ENCODE assay signal across 8 mouse cellular contexts in genomic region chr8:71700493-71701269, GRCm38 (mm10). TPM values are rescaled to one million over a fixed set of nuclear protein-coding genes. Genes with fewer than 3 reads are reported as not detected.
A peak's percentile ranks its signal among the peaks of the same experiment; 100 is the strongest.
DNase-seq lines count a peak whose midpoint lies in the region; ATAC-seq and TF ChIP-seq lines count a peak whose summit lies in the region.

No protein-coding gene starts in this region.

- H3K36me3 ChIP-seq in hindbrain, embryonic 11.5 days (ENCODE audit: control insufficient read depth, insufficient read depth, low read length), result no peaks in the 10 kb centered on the region
- H3K36me3 ChIP-seq in liver, embryonic 14.5 days (replicated peaks; ENCODE audit: control insufficient read depth, insufficient read depth, low read depth), result no peaks in the 10 kb centered on the region
- H3K36me3 ChIP-seq in neural tube, embryonic 14.5 days (ENCODE audit: control insufficient read depth, insufficient read depth, low read length), result no peaks in the 10 kb centered on the region

- no peak for TF ChIP-seq POLR2A in bone marrow macrophage, adult 2 months (IDR thresholded peaks at IDR 0.05; ENCODE audit: borderline replicate concordance, low read depth, low read length)

- no peak overlapping the region for H3K9ac ChIP-seq in hindbrain, embryonic 11.5 days (ENCODE audit: low read depth, low read length)
- 0 out of 2 replicates have a peak overlapping the region, but pooled peaks have one; percentile 7 for H3K9ac ChIP-seq in liver, embryonic 14.5 days (replicated peaks)
- no peak overlapping the region for H3K9ac ChIP-seq in neural tube, embryonic 14.5 days (replicated peaks; ENCODE audit: low read depth, low read length)

- no peak for TF ChIP-seq EP300 in liver, embryonic 14.5 days (IDR thresholded peaks at IDR 0.05; ENCODE audit: low read depth)

- no peak for TF ChIP-seq CTCF in bone marrow macrophage, adult 2 months (IDR thresholded peaks at IDR 0.05; ENCODE audit: low read depth, low read length)
- TF ChIP-seq CTCF in liver, embryonic 14.5 days (IDR thresholded peaks at IDR 0.05; ENCODE audit: low read depth), result no peak

- peaks cover 2% of the 10 kb centered on the region; the same call in 1 of the 2 replicates for H3K4me1 ChIP-seq in bone marrow macrophage, adult 2 months (ENCODE audit: control insufficient read depth, insufficient read depth, low read length)
- no peaks in the 10 kb centered on the region for H3K4me1 ChIP-seq in hindbrain, embryonic 11.5 days (replicated peaks; ENCODE audit: control insufficient read depth, insufficient read depth, low read length)
- peaks cover 24 to 35% of the 10 kb centered on the region in 2 experiments for H3K4me1 ChIP-seq in liver, embryonic 14.5 days (replicated peaks; ENCODE audit: control insufficient read depth in 2 of 2, insufficient read depth in 2 of 2, low read length in 1 of 2)
- no peaks in the 10 kb centered on the region for H3K4me1 ChIP-seq in neural tube, embryonic 14.5 days (ENCODE audit: control insufficient read depth, insufficient read depth, low read length)

- peak; percentile 32 for DNase-seq in CD4-positive, CD25-positive, alpha-beta regulatory T cell, adult 2 months (ENCODE audit: low read depth, low spot score)
- DNase-seq in hindbrain, embryonic 11.5 days (ENCODE audit: low spot score), result peak; percentile 25
- no peak for DNase-seq in liver, embryonic 14.5 days (ENCODE audit: low read depth in 3 of 3, low spot score in 3 of 3)
- no peak for DNase-seq in right cerebral cortex, postnatal 25 days
- DNase-seq in embryo, embryonic 11 days, result no peak

- H3K27me3 ChIP-seq in hindbrain, embryonic 11.5 days (ENCODE audit: control insufficient read depth, insufficient read depth, low read length), result peaks cover 47% of the 10 kb centered on the region
- H3K27me3 ChIP-seq in liver, embryonic 14.5 days (ENCODE audit: control insufficient read depth, insufficient read depth, low read length), result peaks cover 19% of the 10 kb centered on the region
- peaks cover 14% of the 10 kb centered on the region for H3K27me3 ChIP-seq in neural tube, embryonic 14.5 days (ENCODE audit: control insufficient read depth, insufficient read depth, low read length)

- 10% methylated on average over 29 of the region's 29 CpGs for WGBS in hindbrain, embryonic 11.5 days
- WGBS in liver, embryonic 14.5 days (ENCODE audit: insufficient replicate concordance), result 13% methylated on average over 29 of the region's 29 CpGs
- WGBS in neural tube, embryonic 14.5 days, result 7% methylated on average over 29 of the region's 29 CpGs

- H3K27ac ChIP-seq in bone marrow macrophage, adult 2 months (ENCODE audit: insufficient read depth, low read depth, low read length), result no peak overlapping the region
- no peak overlapping the region for H3K27ac ChIP-seq in hindbrain, embryonic 11.5 days (ENCODE audit: low read depth, low read length)
- H3K27ac ChIP-seq in liver, embryonic 14.5 days, result no peak overlapping the region
- H3K27ac ChIP-seq in neural tube, embryonic 14.5 days (ENCODE audit: low read depth, low read length), result no peak overlapping the region

- no peak overlapping the region for H3K4me2 ChIP-seq in hindbrain, embryonic 11.5 days (replicated peaks; ENCODE audit: low read depth, low read length)
- H3K4me2 ChIP-seq in liver, embryonic 14.5 days (ENCODE audit: low read depth), result peak overlapping the region; percentile 80
- H3K4me2 ChIP-seq in neural tube, embryonic 14.5 days (ENCODE audit: low read depth, low read length), result 0 out of 2 replicates have a peak overlapping the region, but pooled peaks have one; percentile 2

- no peaks in the 10 kb centered on the region for H3K9me3 ChIP-seq in hindbrain, embryonic 11.5 days (ENCODE audit: control insufficient read depth, low read length)
- no peaks in the 10 kb centered on the region for H3K9me3 ChIP-seq in liver, embryonic 14.5 days (ENCODE audit: control insufficient read depth, low read length)
- no peaks in the 10 kb centered on the region for H3K9me3 ChIP-seq in neural tube, embryonic 14.5 days (ENCODE audit: control insufficient read depth, low read length)

- peak overlapping the region; percentile 72 for H3K4me3 ChIP-seq in bone marrow macrophage, adult 2 months (ENCODE audit: insufficient read depth, low read length)
- H3K4me3 ChIP-seq in hindbrain, embryonic 11.5 days (ENCODE audit: low read depth, low read length), result no peak overlapping the region
- H3K4me3 ChIP-seq in liver, embryonic 14.5 days (ENCODE audit: insufficient read depth in 1 of 2, low read depth in 2 of 2, low read length in 2 of 2), result peak overlapping the region; percentile 37 to 54
- H3K4me3 ChIP-seq in neural tube, embryonic 14.5 days (ENCODE audit: low read depth, low read length), result no peak overlapping the region

- ATAC-seq in hindbrain, embryonic 11.5 days (ENCODE audit: low FRiP score), result 0 out of 2 replicates have a peak, but pooled peaks have one; percentile 40
- no peak for ATAC-seq in liver, embryonic 14.5 days (ENCODE audit: insufficient read depth)
- ATAC-seq in neural tube, embryonic 14.5 days (ENCODE audit: low read depth), result peak; percentile 19; the same call in 1 of the 2 replicates
- no peak for ATAC-seq in activated CD4-positive, CD25-positive, alpha-beta regulatory T cell, adult 4 months

RNA-seq across cellular contexts. Expression of gene B3gnt3, which starts 0.9 kb away (rescaled TPM):
- polyA plus RNA-seq in bone marrow macrophage, adult 2 months (2012; ENCODE audit: insufficient read depth, insufficient read length, missing spikeins), result 23.7 and 24.1 TPM in 2 replicates
- 0.36 and 0.45 TPM in 2 replicates for polyA plus RNA-seq in hindbrain, embryonic 11.5 days (2014; fragmentation: Nextera tagmentation; extraction: Ambion mirVana)
- polyA plus RNA-seq in liver, embryonic 14.5 days (2012; rRNA removed), result 2.2 and 2.5 TPM in 2 replicates
- 1.8 and 2.0 TPM in 2 replicates for polyA plus RNA-seq in liver, embryonic 14.5 days (2014; fragmentation: Nextera tagmentation; extraction: Ambion mirVana)
- polyA plus RNA-seq in neural tube, embryonic 14.5 days (2014; fragmentation: Nextera tagmentation; extraction: Ambion mirVana), result 0.11 and 0.53 TPM in 2 replicates
- polyA plus RNA-seq in activated CD4-positive, CD25-positive, alpha-beta regulatory T cell, adult 4 months (2017; shearing (Covaris generic)), result 1 to 10 TPM; 3.3 to 3.8 TPM

RNA-seq across cellular contexts. Expression of gene Insl3, which starts 11.7 kb away (rescaled TPM):
- 5.0 and 5.1 TPM in 2 replicates for polyA plus RNA-seq in bone marrow macrophage, adult 2 months (2012; ENCODE audit: insufficient read depth, insufficient read length, missing spikeins)
- polyA plus RNA-seq in hindbrain, embryonic 11.5 days (2014; fragmentation: Nextera tagmentation; extraction: Ambion mirVana), result 0.35 and 0.37 TPM in 2 replicates
- 0.48 and 0.73 TPM in 2 replicates for polyA plus RNA-seq in liver, embryonic 14.5 days (2012; rRNA removed)
- 1.2 and 1.5 TPM in 2 replicates for polyA plus RNA-seq in liver, embryonic 14.5 days (2014; fragmentation: Nextera tagmentation; extraction: Ambion mirVana)
- 0.55 and 1.0 TPM in 2 replicates for polyA plus RNA-seq in neural tube, embryonic 14.5 days (2014; fragmentation: Nextera tagmentation; extraction: Ambion mirVana)
- polyA plus RNA-seq in activated CD4-positive, CD25-positive, alpha-beta regulatory T cell, adult 4 months (2017; shearing (Covaris generic)), result 10 to 100 TPM; 16.4 to 23.9 TPM

RNA-seq across cellular contexts. Expression of gene Jak3, which starts 24.6 kb away (rescaled TPM):
- polyA plus RNA-seq in bone marrow macrophage, adult 2 months (2012; ENCODE audit: insufficient read depth, insufficient read length, missing spikeins), result 15.6 and 15.7 TPM in 2 replicates
- polyA plus RNA-seq in hindbrain, embryonic 11.5 days (2014; fragmentation: Nextera tagmentation; extraction: Ambion mirVana), result 0.99 and 1.4 TPM in 2 replicates
- polyA plus RNA-seq in liver, embryonic 14.5 days (2012; rRNA removed), result 3.8 and 4.0 TPM in 2 replicates
- polyA plus RNA-seq in liver, embryonic 14.5 days (2014; fragmentation: Nextera tagmentation; extraction: Ambion mirVana), result 3.0 and 3.1 TPM in 2 replicates
- polyA plus RNA-seq in neural tube, embryonic 14.5 days (2014; fragmentation: Nextera tagmentation; extraction: Ambion mirVana), result 2.8 and 4.1 TPM in 2 replicates
- polyA plus RNA-seq in activated CD4-positive, CD25-positive, alpha-beta regulatory T cell, adult 4 months (2017; shearing (Covaris generic)), result 10 to 100 TPM; 18.6 to 41.7 TPM

RNA-seq across cellular contexts. Expression of gene Fcho1, which starts 24.8 kb away (rescaled TPM):
- polyA plus RNA-seq in bone marrow macrophage, adult 2 months (2012; ENCODE audit: insufficient read depth, insufficient read length, missing spikeins), result 7.2 and 8.8 TPM in 2 replicates
- polyA plus RNA-seq in hindbrain, embryonic 11.5 days (2014; fragmentation: Nextera tagmentation; extraction: Ambion mirVana), result 13.6 and 15.0 TPM in 2 replicates
- polyA plus RNA-seq in liver, embryonic 14.5 days (2012; rRNA removed), result 24.1 and 24.6 TPM in 2 replicates
- 14.7 and 18.6 TPM in 2 replicates for polyA plus RNA-seq in liver, embryonic 14.5 days (2014; fragmentation: Nextera tagmentation; extraction: Ambion mirVana)
- 49.1 and 62.7 TPM in 2 replicates for polyA plus RNA-seq in neural tube, embryonic 14.5 days (2014; fragmentation: Nextera tagmentation; extraction: Ambion mirVana)
- 10 to 100 TPM; 55.0 to 72.9 TPM for polyA plus RNA-seq in activated CD4-positive, CD25-positive, alpha-beta regulatory T cell, adult 4 months (2017; shearing (Covaris generic))

RNA-seq across cellular contexts. Expression of gene Unc13a, which starts 29.1 kb away (rescaled TPM):
- polyA plus RNA-seq in bone marrow macrophage, adult 2 months (2012; ENCODE audit: insufficient read depth, insufficient read length, missing spikeins), result 1.0 and 1.3 TPM in 2 replicates
- polyA plus RNA-seq in hindbrain, embryonic 11.5 days (2014; fragmentation: Nextera tagmentation; extraction: Ambion mirVana), result 7.3 and 9.1 TPM in 2 replicates
- 0.13 and 0.15 TPM in 2 replicates for polyA plus RNA-seq in liver, embryonic 14.5 days (2012; rRNA removed)
- polyA plus RNA-seq in liver, embryonic 14.5 days (2014; fragmentation: Nextera tagmentation; extraction: Ambion mirVana), result 0.18 and 0.34 TPM in 2 replicates
- 17.8 and 20.6 TPM in 2 replicates for polyA plus RNA-seq in neural tube, embryonic 14.5 days (2014; fragmentation: Nextera tagmentation; extraction: Ambion mirVana)
- under 1 TPM; 0.37 to 0.93 TPM for polyA plus RNA-seq in activated CD4-positive, CD25-positive, alpha-beta regulatory T cell, adult 4 months (2017; shearing (Covaris generic))

Comparison
In these comparisons a context has a peak if more than half of its experiments do, and no peak if none do; other contexts are left out.
1. DNase-seq: peak in CD4-positive, CD25-positive, alpha-beta regulatory T cell, adult 2 months (single experiment) and hindbrain, embryonic 11.5 days (single experiment); none in liver, embryonic 14.5 days (0 of 3), right cerebral cortex, postnatal 25 days (single experiment) and embryo, embryonic 11 days (single experiment).
2. H3K4me3 ChIP-seq: peak in bone marrow macrophage, adult 2 months (single experiment) and liver, embryonic 14.5 days (2 of 2); none in hindbrain, embryonic 11.5 days (single experiment) and neural tube, embryonic 14.5 days (single experiment).
3. ATAC-seq: peak in hindbrain, embryonic 11.5 days (single experiment) and neural tube, embryonic 14.5 days (single experiment); none in liver, embryonic 14.5 days (single experiment) and activated CD4-positive, CD25-positive, alpha-beta regulatory T cell, adult 4 months (single experiment).